Mouse (Mus musculus): ENCODE measurements around the gene Jarid2. TPM values are rescaled to one million over a fixed set of nuclear protein-coding genes. Genes with fewer than 3 reads are reported as not detected.

Gene Jarid2
- polyA plus RNA-seq, 1 experiment = 3.1 TPM

DNA sequence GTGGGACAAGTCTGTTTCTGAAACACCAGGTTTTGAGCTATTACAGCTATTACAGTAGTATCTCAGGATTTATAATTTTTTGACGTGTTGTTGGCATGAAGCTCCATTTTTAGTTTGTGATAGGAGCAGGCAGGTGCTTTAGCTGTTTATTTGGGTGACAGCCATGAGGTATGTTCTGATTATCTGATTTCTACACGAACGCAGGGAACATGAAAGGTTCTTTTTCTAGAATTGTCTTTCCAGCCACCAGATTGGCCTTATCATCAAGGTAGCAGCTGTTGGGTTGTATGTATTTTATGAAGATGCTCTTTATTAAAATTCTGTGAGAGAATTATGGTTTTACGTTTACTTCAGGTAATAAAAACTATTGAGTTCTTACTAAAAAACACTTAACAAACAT, 45.1 kb downstream of the Jarid2 start:
- no peaks in the 10 kb centered on the region for H3K27me3 ChIP-seq (ENCODE audit: control insufficient read depth, insufficient read depth, insufficient read length)
- peaks cover 23% of the 10 kb centered on the region for H3K79me3 ChIP-seq (ENCODE audit: low read depth)
- no peak overlapping the region for H3ac ChIP-seq (ENCODE audit: control insufficient read depth, insufficient read length, low read depth)
- no peaks in the 10 kb centered on the region for H3K36me3 ChIP-seq (ENCODE audit: control insufficient read depth, insufficient read depth)
- H3K4me3 ChIP-seq (ENCODE audit: insufficient read depth, poor library complexity, severe bottlenecking) = no peak overlapping the region
- H3K79me2 ChIP-seq (ENCODE audit: control insufficient read depth, insufficient read depth) = peaks cover 76% of the 10 kb centered on the region
- TF ChIP-seq MAX (IDR thresholded peaks at IDR 0.05) = no peak
- TF ChIP-seq MYOG (IDR thresholded peaks at IDR 0.05; ENCODE audit: control insufficient read depth, extremely low read depth, insufficient read length) = no peak
- TF ChIP-seq FOSL1 (IDR thresholded peaks at IDR 0.05; ENCODE audit: insufficient read depth, low read length, poor library complexity, severe bottlenecking) = no peak
- no peak for TF ChIP-seq MYOD1 (IDR thresholded peaks at IDR 0.05; ENCODE audit: control insufficient read depth, insufficient read length, low read depth)
- TF ChIP-seq USF1 (IDR thresholded peaks at IDR 0.05; ENCODE audit: low read depth) = no peak
- no peak for TF ChIP-seq CEBPB (IDR thresholded peaks at IDR 0.05; ENCODE audit: low read depth)
- no peak for TF ChIP-seq CTCF (IDR thresholded peaks at IDR 0.05; ENCODE audit: control insufficient read depth, insufficient read depth, insufficient read length)

DNA sequence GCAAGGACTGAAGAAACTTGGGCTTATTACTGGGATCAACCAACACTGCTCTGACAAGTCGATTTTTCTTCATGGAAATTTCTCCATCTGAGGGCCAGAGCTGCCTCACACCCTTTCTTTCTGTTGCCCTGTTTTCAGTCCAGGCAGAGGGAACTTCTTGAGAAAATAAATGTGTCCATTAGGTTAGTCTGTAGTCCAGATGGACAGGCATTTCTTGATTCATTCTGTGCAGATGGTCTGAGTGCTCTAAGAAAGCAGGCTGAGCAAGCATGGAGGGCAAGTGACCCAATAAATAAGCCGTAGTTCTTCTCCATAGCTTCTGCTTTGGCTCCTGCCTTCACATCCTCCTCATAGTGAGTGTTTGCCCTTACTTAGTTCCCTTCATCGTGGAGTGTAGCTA, 46.1 kb downstream of the Jarid2 start:
- H3K36me3 ChIP-seq (ENCODE audit: control insufficient read depth, insufficient read depth) = no peaks in the 10 kb centered on the region
- no peak overlapping the region for H3K4me3 ChIP-seq (ENCODE audit: insufficient read depth, poor library complexity, severe bottlenecking)
- peaks cover 75% of the 10 kb centered on the region for H3K79me2 ChIP-seq (ENCODE audit: control insufficient read depth, insufficient read depth)
- no peak overlapping the region for H3ac ChIP-seq (ENCODE audit: control insufficient read depth, insufficient read length, low read depth)
- no peaks in the 10 kb centered on the region for H3K27me3 ChIP-seq (ENCODE audit: control insufficient read depth, insufficient read depth, insufficient read length)
- TF ChIP-seq FOSL1 (IDR thresholded peaks at IDR 0.05; ENCODE audit: insufficient read depth, low read length, poor library complexity, severe bottlenecking) (no peak), MAX (IDR thresholded peaks at IDR 0.05) (no peak)
- peaks cover 25% of the 10 kb centered on the region for H3K79me3 ChIP-seq (ENCODE audit: low read depth)

DNA sequence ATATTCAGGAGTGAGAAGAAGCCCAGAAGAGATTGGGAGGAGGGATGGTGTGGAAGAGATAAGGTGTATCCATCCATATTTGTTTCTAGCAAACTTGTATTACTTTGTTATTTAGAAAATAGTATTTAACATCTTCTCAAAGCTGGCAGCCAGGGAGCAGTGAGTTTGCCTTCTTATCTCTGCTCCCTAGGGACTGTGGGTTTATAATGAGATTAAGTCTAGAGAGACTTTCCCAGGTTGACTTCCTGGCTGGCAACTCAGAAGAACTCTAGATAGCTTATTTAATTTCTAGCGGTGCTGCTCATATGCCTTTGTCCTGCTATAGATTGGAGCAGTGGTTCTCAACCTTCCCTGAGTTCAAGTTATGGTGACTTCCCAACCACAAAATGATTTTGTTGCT, 51.2 kb downstream of the Jarid2 start:
- TF ChIP-seq MYOG (IDR thresholded peaks at IDR 0.05; ENCODE audit: control insufficient read depth, extremely low read depth, insufficient read length) (no peak), MYOD1 (IDR thresholded peaks at IDR 0.05; ENCODE audit: control insufficient read depth, insufficient read length, low read depth) (no peak), USF1 (IDR thresholded peaks at IDR 0.05; ENCODE audit: low read depth) (no peak), MAX (IDR thresholded peaks at IDR 0.05) (no peak), CEBPB (IDR thresholded peaks at IDR 0.05; ENCODE audit: low read depth) (no peak), FOSL1 (IDR thresholded peaks at IDR 0.05; ENCODE audit: insufficient read depth, low read length, poor library complexity, severe bottlenecking) (no peak), CTCF (IDR thresholded peaks at IDR 0.05; ENCODE audit: control insufficient read depth, insufficient read depth, insufficient read length) (no peak)
- Histone ChIP-seq H3ac (ENCODE audit: control insufficient read depth, insufficient read length, low read depth) (no peak overlapping the region), H3K4me3 (ENCODE audit: insufficient read depth, poor library complexity, severe bottlenecking) (no peak overlapping the region), H3K79me2 (ENCODE audit: control insufficient read depth, insufficient read depth) (peaks cover 62% of the 10 kb centered on the region), H3K79me3 (ENCODE audit: low read depth) (peaks cover 31% of the 10 kb centered on the region), H3K36me3 (ENCODE audit: control insufficient read depth, insufficient read depth) (no peaks in the 10 kb centered on the region), H3K27me3 (ENCODE audit: control insufficient read depth, insufficient read depth, insufficient read length) (no peaks in the 10 kb centered on the region)

DNA sequence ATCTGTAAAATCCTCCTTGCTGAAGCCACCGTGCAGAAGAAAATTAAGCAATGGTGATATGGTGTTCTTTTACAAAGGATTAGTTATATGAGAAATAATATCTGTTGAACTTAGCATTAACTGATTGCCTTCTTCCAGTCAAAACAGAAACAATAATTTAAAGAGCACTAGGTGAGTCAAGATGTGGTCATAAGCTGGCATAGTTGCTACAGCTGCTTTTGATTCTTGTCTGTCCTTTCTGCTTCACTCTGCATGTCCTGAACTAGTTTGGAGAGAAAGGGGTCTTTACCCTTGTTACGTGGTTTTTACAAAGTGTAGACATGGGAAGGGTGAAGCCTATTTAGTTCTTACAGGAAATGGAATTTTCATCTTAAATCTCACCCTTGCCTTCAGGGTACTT, 51.9 kb downstream of the Jarid2 start:
- Histone ChIP-seq H3K27me3 (ENCODE audit: control insufficient read depth, insufficient read depth, insufficient read length) (no peaks in the 10 kb centered on the region), H3K79me2 (ENCODE audit: control insufficient read depth, insufficient read depth) (peaks cover 63% of the 10 kb centered on the region), H3K36me3 (ENCODE audit: control insufficient read depth, insufficient read depth) (no peaks in the 10 kb centered on the region), H3ac (ENCODE audit: control insufficient read depth, insufficient read length, low read depth) (no peak overlapping the region), H3K4me3 (ENCODE audit: insufficient read depth, poor library complexity, severe bottlenecking) (no peak overlapping the region), H3K79me3 (ENCODE audit: low read depth) (peaks cover 28% of the 10 kb centered on the region)
- TF ChIP-seq MYOG (IDR thresholded peaks at IDR 0.05; ENCODE audit: control insufficient read depth, extremely low read depth, insufficient read length) (no peak), CEBPB (IDR thresholded peaks at IDR 0.05; ENCODE audit: low read depth) (peak; percentile 1), MYOD1 (IDR thresholded peaks at IDR 0.05; ENCODE audit: control insufficient read depth, insufficient read length, low read depth) (peak; percentile 76)

DNA sequence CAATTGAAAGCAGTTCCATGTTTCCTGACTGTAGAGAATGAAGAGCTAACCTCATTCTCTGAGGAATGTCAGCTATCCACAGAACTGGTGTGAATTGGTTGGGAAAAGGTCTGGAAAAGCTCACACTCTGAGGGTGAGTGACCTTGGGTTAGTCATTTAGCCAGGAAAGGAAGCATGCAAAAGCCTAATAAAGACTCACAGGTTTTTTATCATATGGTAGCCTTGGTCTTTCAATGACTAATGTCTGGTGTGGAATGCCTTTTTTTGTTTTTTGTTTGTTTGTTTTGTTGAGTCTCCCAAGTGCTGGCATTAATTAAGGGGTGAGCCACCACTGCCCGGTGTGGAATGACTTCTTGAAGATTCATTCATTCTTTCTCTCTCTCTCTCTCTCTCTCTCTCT, 55.3 kb downstream of the Jarid2 start:
- Histone ChIP-seq H3K27me3 (ENCODE audit: control insufficient read depth, insufficient read depth, insufficient read length) (no peaks in the 10 kb centered on the region), H3K79me3 (ENCODE audit: low read depth) (peaks cover 31% of the 10 kb centered on the region), H3K36me3 (ENCODE audit: control insufficient read depth, insufficient read depth) (no peaks in the 10 kb centered on the region), H3ac (ENCODE audit: control insufficient read depth, insufficient read length, low read depth) (no peak overlapping the region), H3K79me2 (ENCODE audit: control insufficient read depth, insufficient read depth) (peaks cover 74% of the 10 kb centered on the region), H3K4me3 (ENCODE audit: insufficient read depth, poor library complexity, severe bottlenecking) (no peak overlapping the region)
- no peak for TF ChIP-seq USF1 (IDR thresholded peaks at IDR 0.05; ENCODE audit: low read depth)
- TF ChIP-seq MYOD1 (IDR thresholded peaks at IDR 0.05; ENCODE audit: control insufficient read depth, insufficient read length, low read depth) = no peak
- no peak for TF ChIP-seq CEBPB (IDR thresholded peaks at IDR 0.05; ENCODE audit: low read depth)

DNA sequence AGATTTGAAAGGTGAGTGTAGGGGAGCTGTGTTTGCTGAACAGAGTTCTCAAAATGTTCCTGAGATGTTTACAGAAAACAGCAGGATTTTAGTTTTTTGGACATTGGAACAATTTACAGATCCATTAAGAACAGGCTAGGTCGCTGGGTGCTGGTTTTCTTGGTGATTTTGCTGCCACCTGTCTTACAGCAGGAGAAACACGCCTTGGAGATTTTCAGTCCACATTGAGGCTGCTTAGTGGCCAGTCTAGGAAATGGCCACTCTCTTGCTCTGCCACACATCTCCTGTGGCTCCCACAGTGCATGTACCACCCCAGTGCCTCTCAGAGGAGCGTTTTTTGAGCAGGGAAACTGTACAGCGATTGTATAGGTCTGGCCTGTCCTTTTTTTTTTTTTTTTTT, 57.0 kb downstream of the Jarid2 start:
- Histone ChIP-seq H3K4me3 (ENCODE audit: insufficient read depth, poor library complexity, severe bottlenecking) (no peak overlapping the region), H3K27me3 (ENCODE audit: control insufficient read depth, insufficient read depth, insufficient read length) (no peaks in the 10 kb centered on the region), H3K36me3 (ENCODE audit: control insufficient read depth, insufficient read depth) (no peaks in the 10 kb centered on the region), H3ac (ENCODE audit: control insufficient read depth, insufficient read length, low read depth) (no peak overlapping the region), H3K79me2 (ENCODE audit: control insufficient read depth, insufficient read depth) (peaks cover 82% of the 10 kb centered on the region), H3K79me3 (ENCODE audit: low read depth) (peaks cover 34% of the 10 kb centered on the region)
- no peak for TF ChIP-seq MYOG (IDR thresholded peaks at IDR 0.05; ENCODE audit: control insufficient read depth, extremely low read depth, insufficient read length)
- no peak for TF ChIP-seq USF1 (IDR thresholded peaks at IDR 0.05; ENCODE audit: low read depth)
- TF ChIP-seq CTCF (IDR thresholded peaks at IDR 0.05; ENCODE audit: control insufficient read depth, insufficient read depth, insufficient read length) = no peak
- no peak for TF ChIP-seq MYOD1 (IDR thresholded peaks at IDR 0.05; ENCODE audit: control insufficient read depth, insufficient read length, low read depth)
- no peak for TF ChIP-seq MAX (IDR thresholded peaks at IDR 0.05)
- TF ChIP-seq FOSL1 (IDR thresholded peaks at IDR 0.05; ENCODE audit: insufficient read depth, low read length, poor library complexity, severe bottlenecking) = no peak
- TF ChIP-seq CEBPB (IDR thresholded peaks at IDR 0.05; ENCODE audit: low read depth) = no peak
